Mouse (Mus musculus) CH12.LX (cell line): ENCODE data around the gene Rnf6. TPM values are rescaled to one million over a fixed set of nuclear protein-coding genes. Genes with fewer than 3 reads are reported as not detected.

ENCODE experiments used
- DNase-seq: peaks from one replicate; pipeline ENCODE4 v3.0.0-alpha.2; 2013; ENCODE audit errors: extremely low read depth
- H3K27ac ChIP-seq: 2 replicates; pipeline ENCODE4 v1.5.1; 2012; ENCODE audit warnings: low read depth, mild to moderate bottlenecking, control low read depth, moderate library complexity; ENCODE audit not compliant: insufficient read depth
- H3K27me3 ChIP-seq: replicated peaks from 2 replicates; pipeline ENCODE3; 2012; ENCODE audit warnings: inconsistent platforms
- H3K36me3 ChIP-seq, 2 experiments: replicated peaks in 1 of 2; 2 replicates each; pipeline versions ENCODE3 to v1.6.1; 2012; ENCODE audit warnings: inconsistent platforms in 1 of 2, low read length in 1 of 2, mild to moderate bottlenecking in 1 of 2, mixed read lengths in 1 of 2, moderate library complexity in 1 of 2; ENCODE audit not compliant: control insufficient read depth in 1 of 2, insufficient read depth in 1 of 2
- H3K4me1 ChIP-seq, 2 experiments: 2 replicates each; pipeline ENCODE4 v1.6.1; 2012; ENCODE audit warnings: inconsistent platforms in 1 of 2, moderate library complexity in 1 of 2; ENCODE audit not compliant: insufficient read depth in 2 of 2, control insufficient read depth in 1 of 2
- H3K4me2 ChIP-seq: 2 replicates; pipeline ENCODE4 v1.6.1; 2012; ENCODE audit warnings: low read depth, mild to moderate bottlenecking, control low read depth; ENCODE audit not compliant: poor library complexity, insufficient read depth, severe bottlenecking
- H3K4me3 ChIP-seq, 3 experiments: fragments of 150-350 bp in 1 of 3; sonication (generic) in 1 of 3; replicated peaks in 1 of 3; 2 replicates each; pipeline versions ENCODE3 to v1.5.1; 2011 to 2012; ENCODE audit warnings: low read depth in 2 of 3, low read length in 2 of 3, mild to moderate bottlenecking in 2 of 3, moderate library complexity in 2 of 3, control low read depth in 1 of 3, improper control_type of control experiment in 1 of 3, inconsistent platforms in 1 of 3, mixed read lengths in 1 of 3; ENCODE audit not compliant: poor library complexity in 1 of 3
- H3K79me2 ChIP-seq: replicated peaks from 2 replicates; pipeline ENCODE4 v1.6.1; 2012; ENCODE audit warnings: mild to moderate bottlenecking, moderate library complexity; ENCODE audit not compliant: control insufficient read depth, poor library complexity, insufficient read depth, severe bottlenecking; ENCODE audit errors: extremely low read depth
- H3K9ac ChIP-seq: 2 replicates; pipeline ENCODE4 v1.6.1; 2012; ENCODE audit warnings: low read depth, mild to moderate bottlenecking, control low read depth, moderate library complexity; ENCODE audit not compliant: insufficient read depth
- H3K9me3 ChIP-seq: replicated peaks from 2 replicates; pipeline ENCODE3; 2012; ENCODE audit warnings: low read length, inconsistent platforms, mixed read lengths
- BHLHE40 ChIP-seq: IDR thresholded peaks from 2 replicates; pipeline ENCODE4 v1.6.1; 2011; ENCODE audit warnings: mild to moderate bottlenecking, low read depth, low read length, improper control_type of control experiment
- CHD2 ChIP-seq: IDR thresholded peaks from 2 replicates; pipeline ENCODE4 v1.6.1; 2011; ENCODE audit warnings: low read length, improper control_type of control experiment
- CTCF ChIP-seq, 2 experiments: IDR thresholded peaks in 1 of 2; conservative IDR thresholded peaks in 1 of 2; 2 replicates each; pipeline ENCODE4 v1.5.1; 2011 to 2012; ENCODE audit warnings: low read depth in 2 of 2, low read length in 2 of 2, improper control_type of control experiment in 1 of 2, inconsistent platforms in 1 of 2, mild to moderate bottlenecking in 1 of 2, moderate library complexity in 1 of 2
- E2F4 ChIP-seq: IDR thresholded peaks from 2 replicates; pipeline ENCODE4 v1.6.1; 2011; ENCODE audit warnings: low read depth, low read length, improper control_type of control experiment; ENCODE audit not compliant: insufficient replicate concordance
- ETS1 ChIP-seq: conservative IDR thresholded peaks from 2 replicates; pipeline ENCODE4 v1.6.1; 2012; ENCODE audit warnings: low read depth, mild to moderate bottlenecking, inconsistent platforms, low read length, improper control_type of control experiment, moderate library complexity
- GABPA ChIP-seq: IDR thresholded peaks from 2 replicates; pipeline ENCODE4 v1.6.1; 2012; ENCODE audit warnings: low read depth, low read length, improper control_type of control experiment, inconsistent platforms; ENCODE audit not compliant: insufficient replicate concordance
- HCFC1 ChIP-seq: IDR thresholded peaks from 2 replicates; pipeline ENCODE4 v1.6.1; 2012; ENCODE audit warnings: low read depth, mild to moderate bottlenecking, inconsistent platforms, low read length, improper control_type of control experiment
- IRF4 ChIP-seq: IDR thresholded peaks from 2 replicates; pipeline ENCODE4 v1.6.1; 2014; ENCODE audit warnings: low read depth, mild to moderate bottlenecking, inconsistent platforms, low read length, improper control_type of control experiment
- MAX ChIP-seq: IDR thresholded peaks from 2 replicates; pipeline ENCODE4 v1.6.1; 2011; ENCODE audit warnings: low read length, improper control_type of control experiment
- NELFE ChIP-seq: IDR thresholded peaks from 2 replicates; pipeline ENCODE4 v1.6.1; 2011; ENCODE audit warnings: low read depth, low read length, improper control_type of control experiment
- NRF1 ChIP-seq: IDR thresholded peaks from 2 replicates; pipeline ENCODE4 v1.6.1; 2014; ENCODE audit warnings: low read depth, mild to moderate bottlenecking, inconsistent platforms, low read length, improper control_type of control experiment, moderate library complexity
- PAX5 ChIP-seq: IDR thresholded peaks from 2 replicates; pipeline ENCODE4 v1.6.1; 2012; ENCODE audit warnings: low read length, inconsistent platforms, mixed read lengths
- POLR2A ChIP-seq: IDR thresholded peaks from 2 replicates; pipeline ENCODE4 v1.6.1; 2011; ENCODE audit warnings: low read depth, mild to moderate bottlenecking, improper control_type of control experiment, low read length
- RAD21 ChIP-seq: IDR thresholded peaks from 2 replicates; pipeline ENCODE4 v1.6.1; 2011; ENCODE audit warnings: low read depth, mild to moderate bottlenecking, low read length, improper control_type of control experiment, moderate library complexity
- SIN3A ChIP-seq: IDR thresholded peaks from 2 replicates; pipeline ENCODE4 v1.6.1; 2012; ENCODE audit warnings: low read length, improper control_type of control experiment, inconsistent platforms
- SMC3 ChIP-seq: IDR thresholded peaks from 2 replicates; pipeline ENCODE4 v1.6.1; 2011; ENCODE audit warnings: low read depth, low read length, improper control_type of control experiment
- TBP ChIP-seq: conservative IDR thresholded peaks from 2 replicates; pipeline ENCODE4 v1.6.1; 2011; ENCODE audit warnings: low read depth, low read length, improper control_type of control experiment
- USF1 ChIP-seq: IDR thresholded peaks from 2 replicates; pipeline ENCODE4 v1.6.1; 2014; ENCODE audit warnings: low read depth, mild to moderate bottlenecking, inconsistent platforms, low read length, improper control_type of control experiment
- USF2 ChIP-seq: conservative IDR thresholded peaks from 2 replicates; pipeline ENCODE4 v1.6.1; 2011; ENCODE audit warnings: low read depth, low read length, improper control_type of control experiment
- ZC3H11A ChIP-seq: IDR thresholded peaks from 2 replicates; pipeline ENCODE4 v1.6.1; 2012; ENCODE audit warnings: low read depth, mild to moderate bottlenecking, inconsistent platforms, low read length, improper control_type of control experiment
- ZNF384 ChIP-seq: IDR thresholded peaks from 2 replicates; pipeline ENCODE4 v1.6.1; 2012; ENCODE audit warnings: low read depth, low read length, improper control_type of control experiment, inconsistent platforms
- dilution Hi-C: fragments of 300-500 bp; cut with MboI; formaldehyde crosslinking; loops from 2 replicates; pipeline ENCODE4 v1.14.3; 2020; ENCODE audit warnings: low sequenced_read_pairs; ENCODE audit not compliant: extremely low pct_unique_long_range_greater_than_20kb, extremely low pct_ligation_motif_present
- in situ Hi-C: fragments of 300-500 bp; cut with MboI; formaldehyde crosslinking; loops from 3 replicates; pipeline ENCODE4 v1.14.3; 2019; ENCODE audit warnings: low sequenced_read_pairs, low pct_ligation_motif_present, low pct_unique_long_range_greater_than_20kb, mixed read lengths
- polyA plus RNA-seq: library from polyadenylated mRNA; unstranded; fragments of >175 nt; gene quantifications from 2 replicates; pipeline ENCODE4 v1.2.1, GENCODE M21; 2012; ENCODE audit warnings: low read depth; ENCODE audit not compliant: insufficient read length
- total RNA-seq, 2 experiments: library from RNA; depleted of rRNA; stranded (reverse); fragments of 300-350 nt in 1 of 2; fragments of >200 nt in 1 of 2; gene quantifications; 2 replicates each; pipeline ENCODE4 v1.2.3; 2012 to 2014

Rnf6 gene
- total and polyA plus RNA-seq, 3 experiments, result 15.9 to 22.7 (median 20.7) TPM

DNA sequence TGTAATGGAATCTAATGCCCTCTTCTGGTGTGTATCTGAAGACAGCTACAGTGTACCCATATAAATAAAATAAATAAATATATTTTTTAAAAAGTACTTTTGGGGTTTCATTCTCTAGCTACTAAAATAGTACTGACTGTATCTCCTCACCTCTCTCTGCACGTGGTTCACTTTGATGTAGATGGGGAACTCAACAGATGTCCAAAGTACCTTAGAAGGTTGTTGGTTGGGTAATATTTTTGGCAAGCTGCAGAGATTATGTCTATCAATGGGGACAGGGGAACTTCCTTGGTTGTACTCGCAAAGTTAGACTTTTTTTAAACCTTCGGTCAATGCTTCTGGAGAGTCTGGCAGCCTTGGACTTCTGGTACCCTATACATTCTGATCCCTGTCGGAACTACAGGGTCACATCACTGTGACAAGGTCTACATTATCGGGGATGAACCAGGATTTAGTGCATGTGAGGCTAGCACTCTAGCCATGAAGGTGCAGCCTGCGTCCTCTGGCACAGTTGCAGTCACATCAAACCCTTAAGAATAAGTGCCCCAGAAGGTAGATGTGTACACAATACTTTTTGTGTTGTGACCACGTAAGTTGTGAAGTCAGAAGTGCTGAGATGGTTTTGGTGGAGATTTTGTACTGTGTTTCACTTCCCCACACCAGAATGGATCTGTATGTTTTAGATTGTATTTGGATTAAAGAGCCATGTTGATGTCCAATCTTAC lies 24.5 kb upstream of the Rnf6 start:
- Histone ChIP-seq H3K4me2 (no peak overlapping the region), H3K9me3 (no peaks in the 10 kb centered on the region), H3K4me1 (peaks cover 2 to 25% of the 10 kb centered on the region in 2 experiments), H3K4me3 (no peak overlapping the region), H3K36me3 (peaks cover 4 to 54% of the 10 kb centered on the region in 2 experiments), H3K27me3 (no peaks in the 10 kb centered on the region), H3K79me2 (peaks cover 41% of the 10 kb centered on the region), H3K9ac (no peak overlapping the region), H3K27ac (no peak overlapping the region)
- no peak for DNase-seq
- dilution Hi-C loops, result no loop called here
- TF ChIP-seq POLR2A (no peak), ETS1 (no peak), SMC3 (no peak), NELFE (no peak), CTCF (conservative IDR thresholded peaks at IDR 0.05 in 1 of 2, IDR thresholded peaks at IDR 0.05 in 1 of 2; ENCODE audit: low read depth in 2 of 2, low read length in 2 of 2) (no peak), GABPA (no peak), E2F4 (no peak), USF1 (no peak), ZC3H11A (no peak)
- in situ Hi-C loops, result no loop called here

DNA sequence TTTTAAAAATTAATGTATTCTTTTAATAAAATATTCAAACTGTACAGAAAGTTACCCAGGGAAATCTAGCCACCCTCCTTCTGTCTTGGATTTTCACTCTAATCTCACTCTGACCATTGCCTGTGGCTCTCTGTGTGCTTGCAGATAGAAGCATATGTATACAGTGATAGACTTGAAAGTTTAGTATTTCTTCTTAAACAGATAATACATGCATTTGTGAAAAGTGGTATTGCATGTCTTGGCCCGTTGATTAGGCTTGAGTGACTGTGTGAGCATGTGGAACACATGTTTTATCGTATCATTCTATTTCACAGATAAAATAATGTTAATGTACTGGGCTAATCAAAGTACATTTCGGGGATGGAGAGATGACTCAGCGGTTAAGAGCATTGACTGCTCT lies 23.8 kb upstream of the Rnf6 start:
- no peak overlapping the region for H3K27ac ChIP-seq

DNA sequence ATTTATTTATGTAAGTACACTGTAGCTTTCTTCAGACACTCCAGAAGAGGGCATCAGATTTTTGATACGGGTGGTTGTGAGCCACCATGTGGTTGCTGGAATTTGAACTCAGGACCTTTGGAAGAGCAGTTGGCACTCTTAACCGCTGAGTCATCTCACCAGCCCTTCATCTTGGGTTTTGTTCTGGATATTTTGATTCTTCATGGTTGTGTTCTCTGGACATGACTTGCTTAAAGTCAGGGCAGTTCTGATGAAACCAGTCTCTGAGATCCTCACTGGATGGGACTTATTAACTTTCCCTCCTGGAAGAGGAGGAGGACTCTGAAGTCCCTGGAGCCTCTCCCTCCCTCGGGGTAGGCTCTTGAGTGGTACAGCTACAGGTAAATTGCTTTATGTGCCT lies 19.8 kb upstream of the Rnf6 start:
- Histone ChIP-seq H3K27ac (no peak overlapping the region), H3K4me3 (no peak overlapping the region), H3K79me2 (peaks cover 69% of the 10 kb centered on the region), H3K4me2 (no peak overlapping the region), H3K9ac (no peak overlapping the region), H3K27me3 (no peaks in the 10 kb centered on the region), H3K4me1 (peaks cover 4 to 33% of the 10 kb centered on the region in 2 experiments), H3K9me3 (no peaks in the 10 kb centered on the region), H3K36me3 (peaks cover 0 to 60% of the 10 kb centered on the region in 2 experiments)
- in situ Hi-C loops (no loop called here), dilution Hi-C loops (no loop called here)
- TF ChIP-seq CHD2 (no peak), NRF1 (no peak), CTCF (conservative IDR thresholded peaks at IDR 0.05 in 1 of 2, IDR thresholded peaks at IDR 0.05 in 1 of 2; ENCODE audit: low read depth in 2 of 2, low read length in 2 of 2) (no peak), ZNF384 (no peak), SIN3A (no peak), HCFC1 (no peak), RAD21 (no peak), NELFE (no peak), SMC3 (no peak), POLR2A (no peak), MAX (no peak), BHLHE40 (no peak), TBP (no peak), PAX5 (no peak), USF2 (no peak), IRF4 (no peak), ZC3H11A (no peak), E2F4 (no peak)
- DNase-seq, result no peak

More for the DNA sequence above, 23.8 kb upstream of the Rnf6 start:
- H3K4me1 ChIP-seq, result peaks cover 2 to 25% of the 10 kb centered on the region in 2 experiments
- H3K27me3 ChIP-seq, result no peaks in the 10 kb centered on the region
- dilution Hi-C loops, result no loop called here
- DNase-seq, result no peak
- no peak overlapping the region for H3K4me2 ChIP-seq
- H3K9me3 ChIP-seq, result no peaks in the 10 kb centered on the region
- H3K79me2 ChIP-seq, result peaks cover 47% of the 10 kb centered on the region
- no peak overlapping the region for H3K4me3 ChIP-seq
- in situ Hi-C loops, result no loop called here
- no peak overlapping the region for H3K9ac ChIP-seq
- no peak for TF ChIP-seq ZNF384
- TF ChIP-seq HCFC1, result no peak
- H3K36me3 ChIP-seq, result peaks cover 4 to 51% of the 10 kb centered on the region in 2 experiments
